Mouse (Mus musculus) liver, embryonic 14.5 days (tissue): ENCODE measurements at regions not wholly inside any gene's neighbourhood (a gene's known extent, or its start where the extent isn't known, plus 50 kb on each side); places are given as distances from the start of the nearest gene placed in this dataset.

Source experiments
- ATAC-seq: fragments of 200-750 bp; cut with Nextera tagmentation; 2 replicates; pipeline ENCODE4 v1.8.0; 2017; ENCODE audit warnings: moderate number of reproducible peaks, mild to moderate bottlenecking, moderate library complexity; ENCODE audit not compliant: insufficient read depth
- DNase-seq, 3 experiments: peaks; one replicate each; pipeline ENCODE4 v3.0.0-alpha.2; 2012 to 2013; ENCODE audit warnings: low read depth in 3 of 3, low spot score in 3 of 3
- H3K27ac ChIP-seq: fragments of 300-500 bp; sonication (generic); 2 replicates; pipeline ENCODE4 v1.5.1; 2014; ENCODE audit warnings: moderate library complexity, mild to moderate bottlenecking, control low read depth, inconsistent platforms
- H3K27me3 ChIP-seq: fragments of 300-500 bp; sonication (generic); 2 replicates; pipeline ENCODE4 v1.6.1; 2014; ENCODE audit warnings: mild to moderate bottlenecking, low read length, moderate library complexity; ENCODE audit not compliant: control insufficient read depth, insufficient read depth
- H3K36me3 ChIP-seq: fragments of 300-500 bp; sonication (generic); replicated peaks from 2 replicates; pipeline ENCODE4 v1.6.1; 2014; ENCODE audit warnings: low read depth; ENCODE audit not compliant: control insufficient read depth, insufficient read depth
- H3K4me1 ChIP-seq, 2 experiments: fragments of 200-500 bp in 1 of 2; fragments of 300-500 bp in 1 of 2; sonication (generic) in 1 of 2; replicated peaks; 2 replicates each; pipeline ENCODE4 v1.6.1; 2012 to 2014; ENCODE audit warnings: antibody characterized with exemption in 1 of 2, inconsistent platforms in 1 of 2, low read length in 1 of 2; ENCODE audit not compliant: control insufficient read depth in 2 of 2, insufficient read depth in 2 of 2
- H3K4me2 ChIP-seq: fragments of 300-500 bp; sonication (generic); 2 replicates; pipeline ENCODE4 v1.6.1; 2014; ENCODE audit warnings: low read depth, mild to moderate bottlenecking, control low read depth, moderate library complexity
- H3K4me3 ChIP-seq, 2 experiments: fragments of 200-500 bp in 1 of 2; fragments of 300-500 bp in 1 of 2; sonication (generic) in 1 of 2; 2 replicates each; pipeline ENCODE4 v1.5.1; 2012 to 2014; ENCODE audit warnings: low read depth in 2 of 2, low read length in 2 of 2, mild to moderate bottlenecking in 2 of 2, control low read depth in 1 of 2, inconsistent platforms in 1 of 2, moderate library complexity in 1 of 2; ENCODE audit not compliant: insufficient read depth in 1 of 2
- H3K9ac ChIP-seq: fragments of 300-500 bp; sonication (generic); replicated peaks from 2 replicates; pipeline ENCODE4 v1.6.1; 2014; ENCODE audit warnings: mild to moderate bottlenecking, control low read depth, moderate library complexity
- H3K9me3 ChIP-seq: fragments of 300-500 bp; sonication (generic); 2 replicates; pipeline ENCODE4 v1.6.1; 2016; ENCODE audit warnings: low read length, mixed read lengths; ENCODE audit not compliant: control insufficient read depth
- CTCF ChIP-seq: IDR thresholded peaks from 2 replicates; pipeline ENCODE4 v1.5.1; 2016; ENCODE audit warnings: antibody characterized with exemption, low read depth, control low read depth
- EP300 ChIP-seq: IDR thresholded peaks from 2 replicates; pipeline ENCODE4 v1.6.1; 2016; ENCODE audit warnings: antibody characterized with exemption, low read depth
- WGBS: fragments of 180-500 bp; shearing (Covaris S2); extraction: QIAGEN DNeasy Blood & Tissue Kit; methylation state at CpG from one replicate; pipeline ENCODE4 v1.1.7; 2014; ENCODE audit not compliant: insufficient replicate concordance; 5-methylcytosine and 5-hydroxymethylcytosine counted together

- no peak for DNase-seq
- TF ChIP-seq EP300 (no peak), CTCF (peak; percentile 57)
- no peaks in the 10 kb centered on the region for H3K27me3 ChIP-seq
- WGBS = 54% methylated on average over 10 of the region's 10 CpGs
- H3K9me3 ChIP-seq = no peaks in the 10 kb centered on the region
- ATAC-seq = no peak
- no peaks in the 10 kb centered on the region for H3K4me1 ChIP-seq
- no peak overlapping the region for H3K4me3 ChIP-seq
- no peak overlapping the region for H3K27ac ChIP-seq
- H3K9ac ChIP-seq = no peak overlapping the region
- no peak overlapping the region for H3K4me2 ChIP-seq
- no peaks in the 10 kb centered on the region for H3K36me3 ChIP-seq
Observed at GRCm38 (mm10) chrX:51895646-51896190, 76.9 kb downstream of the 1700080O16Rik start.

- no peaks in the 10 kb centered on the region for H3K9me3 ChIP-seq
- H3K36me3 ChIP-seq = no peaks in the 10 kb centered on the region
- H3K4me1 ChIP-seq = no peaks in the 10 kb centered on the region
- H3K27me3 ChIP-seq = no peaks in the 10 kb centered on the region
- ATAC-seq (no peak), DNase-seq (no peak)
- no peak overlapping the region for H3K4me3 ChIP-seq
- WGBS = 21% methylated on average over 1 of the region's 1 CpGs
- no peak overlapping the region for H3K27ac ChIP-seq
- TF ChIP-seq CTCF = no peak
- TF ChIP-seq EP300 = no peak
- no peak overlapping the region for H3K4me2 ChIP-seq
- H3K9ac ChIP-seq = no peak overlapping the region
Observed at GRCm38 (mm10) chrX:51892716-51893115, 79.9 kb downstream of the 1700080O16Rik start.

- WGBS = 64% methylated on average over 5 of the region's 5 CpGs
- Histone ChIP-seq H3K9me3 (no peaks in the 10 kb centered on the region), H3K9ac (no peak overlapping the region), H3K4me1 (no peaks in the 10 kb centered on the region), H3K36me3 (no peaks in the 10 kb centered on the region), H3K4me3 (no peak overlapping the region), H3K4me2 (no peak overlapping the region), H3K27ac (no peak overlapping the region), H3K27me3 (no peaks in the 10 kb centered on the region)
- ATAC-seq (no peak), DNase-seq (no peak)
- no peak for TF ChIP-seq EP300
- TF ChIP-seq CTCF = no peak
Observed at GRCm38 (mm10) chrX:51886129-51886528, 85.1 kb upstream of the Usp26 start.
